Mouse (Mus musculus) liver, embryonic 13.5 days (tissue): ENCODE data around the gene Gm20721. TPM values are rescaled to one million over a fixed set of nuclear protein-coding genes. Genes with fewer than 3 reads are reported as not detected.
A peak's percentile ranks its signal among the peaks of the same experiment; 100 is the strongest.
"Not testable (repeated sequence)": the region's sequence is repeated elsewhere in the genome, so short reads cannot be mapped to it uniquely, and the experiment has no call there.

Experiments
- ATAC-seq: fragments of 200-750 bp; cut with Nextera tagmentation; 2 replicates; pipeline ENCODE4 v1.8.0; 2017; ENCODE audit warnings: low read depth, mild to moderate bottlenecking, moderate number of reproducible peaks, moderate library complexity
- DNase-seq: peaks from one replicate; pipeline ENCODE4 v3.0.0; 2022
- H3K27ac ChIP-seq: fragments of 300-500 bp; sonication (generic); 2 replicates; pipeline ENCODE4 v1.5.1; 2015; ENCODE audit warnings: moderate library complexity, mild to moderate bottlenecking, inconsistent platforms
- H3K27me3 ChIP-seq: fragments of 300-500 bp; sonication (generic); 2 replicates; pipeline ENCODE4 v1.6.1; 2015; ENCODE audit warnings: mild to moderate bottlenecking, inconsistent platforms
- H3K36me3 ChIP-seq: fragments of 300-500 bp; sonication (generic); 2 replicates; pipeline ENCODE4 v1.6.1; 2015; ENCODE audit warnings: mild to moderate bottlenecking, inconsistent platforms
- H3K4me1 ChIP-seq: fragments of 300-500 bp; sonication (generic); replicated peaks from 2 replicates; pipeline ENCODE4 v1.6.1; 2015; ENCODE audit warnings: inconsistent platforms
- H3K4me2 ChIP-seq: fragments of 300-500 bp; sonication (generic); 2 replicates; pipeline ENCODE4 v1.6.1; 2015; ENCODE audit warnings: inconsistent platforms, mild to moderate bottlenecking, moderate library complexity
- H3K4me3 ChIP-seq: fragments of 300-500 bp; sonication (generic); replicated peaks from 2 replicates; pipeline ENCODE4 v1.5.1; 2015; ENCODE audit warnings: mild to moderate bottlenecking, inconsistent platforms
- H3K9ac ChIP-seq: fragments of 300-500 bp; sonication (generic); 2 replicates; pipeline ENCODE4 v1.6.1; 2015; ENCODE audit warnings: mild to moderate bottlenecking, inconsistent platforms
- H3K9me3 ChIP-seq: fragments of 300-500 bp; sonication (generic); replicated peaks from 2 replicates; pipeline ENCODE4 v1.6.1; 2016; ENCODE audit warnings: inconsistent platforms
- WGBS: fragments of 180-500 bp; shearing (Covaris S2); methylation state at CpG from one replicate; pipeline ENCODE4 v1.1.7; 2015; ENCODE audit not compliant: insufficient replicate concordance; 5-methylcytosine and 5-hydroxymethylcytosine counted together
- polyA plus RNA-seq: library from polyadenylated mRNA; unstranded; fragments of >200 nt; fragmentation: Nextera tagmentation; extraction: Ambion mirVana; gene quantifications from 2 replicates; pipeline ENCODE4 v1.2.1, GENCODE M21; 2015

Gene Gm20721
- 36.1 and 43.2 TPM in 2 replicates for polyA plus RNA-seq

- 91% methylated on average over 5 of the region's 5 CpGs for WGBS
- no peak within 1 kb of the TSS for H3K4me2 ChIP-seq
- no peak within 1 kb of the TSS for H3K4me3 ChIP-seq
- DNase-seq (no peak), ATAC-seq (no peak)
- H3K4me1 ChIP-seq, result peaks cover 26% of the 10 kb centered on the region
- H3K9me3 ChIP-seq, result no peaks in the 10 kb centered on the region
- no peak within 1 kb of the TSS for H3K9ac ChIP-seq
- no peaks in the 10 kb centered on the region for H3K27me3 ChIP-seq
- H3K27ac ChIP-seq, result no peak within 1 kb of the TSS
- H3K36me3 ChIP-seq, result peaks cover 56% of the 10 kb centered on the region
These were observed at the start of gene Gm20721 for GRCm38 (mm10) chr2:174346612-174346998. Gene Gm20721, minus strand, starts transcription at chr2:174346712.

GRCm38 (mm10) chr2:174393383-174393782 is 46.9 kb upstream of the Gm20721 start:
- 45% methylated on average over 5 of the region's 5 CpGs for WGBS
- no peaks in the 10 kb centered on the region for H3K4me1 ChIP-seq
- no peak overlapping the region for H3K4me3 ChIP-seq
- no peak overlapping the region for H3K27ac ChIP-seq
- H3K27me3 ChIP-seq, result no peaks in the 10 kb centered on the region
- no peaks in the 10 kb centered on the region for H3K9me3 ChIP-seq
- H3K9ac ChIP-seq, result no peak overlapping the region
- no peaks in the 10 kb centered on the region for H3K36me3 ChIP-seq
- no peak for ATAC-seq
- no peak overlapping the region for H3K4me2 ChIP-seq
- DNase-seq, result no peak

GRCm38 (mm10) chr2:174392554-174392953 is 46.0 kb upstream of the Gm20721 start:
- H3K9ac ChIP-seq, result no peak overlapping the region
- no peak overlapping the region for H3K27ac ChIP-seq
- H3K36me3 ChIP-seq, result no peaks in the 10 kb centered on the region
- H3K4me3 ChIP-seq, result no peak overlapping the region
- no peak overlapping the region for H3K4me2 ChIP-seq
- no peaks in the 10 kb centered on the region for H3K4me1 ChIP-seq
- WGBS, result 62% methylated on average over 9 of the region's 9 CpGs
- ATAC-seq (no peak), DNase-seq (no peak)
- no peaks in the 10 kb centered on the region for H3K9me3 ChIP-seq
- no peaks in the 10 kb centered on the region; the same call in 1 of the 2 replicates for H3K27me3 ChIP-seq

GRCm38 (mm10) chr2:174391936-174392335 is 45.4 kb upstream of the Gm20721 start:
- Histone ChIP-seq H3K9ac (no peak overlapping the region), H3K9me3 (no peaks in the 10 kb centered on the region), H3K36me3 (no peaks in the 10 kb centered on the region), H3K27ac (no peak overlapping the region), H3K27me3 (no peaks in the 10 kb centered on the region; the same call in 1 of the 2 replicates), H3K4me1 (no peaks in the 10 kb centered on the region), H3K4me2 (no peak overlapping the region), H3K4me3 (no peak overlapping the region)
- DNase-seq (no peak), ATAC-seq (no peak)
- 70% methylated on average over 3 of the region's 3 CpGs for WGBS

GRCm38 (mm10) chr2:174381021-174381420 is 34.5 kb upstream of the Gm20721 start:
- Histone ChIP-seq H3K4me3 (no peak overlapping the region), H3K4me1 (no peaks in the 10 kb centered on the region), H3K9me3 (no peaks in the 10 kb centered on the region), H3K4me2 (no peak overlapping the region), H3K9ac (no peak overlapping the region), H3K27me3 (no peaks in the 10 kb centered on the region), H3K36me3 (no peaks in the 10 kb centered on the region), H3K27ac (no peak overlapping the region)
- WGBS, result 79% methylated on average over 9 of the region's 9 CpGs
- DNase-seq (no peak), ATAC-seq (no peak)

GRCm38 (mm10) chr2:174366571-174366970 is 20.1 kb upstream of the Gm20721 start:
- Histone ChIP-seq H3K4me1 (no peaks in the 10 kb centered on the region), H3K27me3 (0 out of 2 replicates have a peak, but pooled peaks cover 5% of the 10 kb centered on the region), H3K9ac (no peak overlapping the region), H3K27ac (no peak overlapping the region), H3K9me3 (no peaks in the 10 kb centered on the region), H3K4me3 (no peak overlapping the region), H3K36me3 (no peaks in the 10 kb centered on the region), H3K4me2 (no peak overlapping the region)
- DNase-seq (no peak), ATAC-seq (no peak)
- 53% methylated on average over 10 of the region's 10 CpGs for WGBS

- DNase-seq, result no peak
- Histone ChIP-seq H3K9me3 (no peaks in the 10 kb centered on the region), H3K9ac (no peak overlapping the region), H3K27me3 (no peaks in the 10 kb centered on the region), H3K36me3 (no peaks in the 10 kb centered on the region), H3K27ac (no peak overlapping the region), H3K4me2 (no peak overlapping the region), H3K4me3 (no peak overlapping the region), H3K4me1 (no peaks in the 10 kb centered on the region)
- ATAC-seq, result no peak
- WGBS, result 69% methylated on average over 4 of the region's 4 CpGs
These were observed 13.1 kb upstream of the Gm20721 start for GRCm38 (mm10) chr2:174359656-174360055.

GRCm38 (mm10) chr2:174358516-174358915 is 12.0 kb upstream of the Gm20721 start:
- DNase-seq, result no peak
- no peaks in the 10 kb centered on the region for H3K36me3 ChIP-seq
- 80% methylated on average over 4 of the region's 4 CpGs for WGBS

GRCm38 (mm10) chr2:174346999-174347668 is 622 bp upstream of the Gm20721 start:
- H3K36me3 ChIP-seq, result peaks cover 51% of the 10 kb centered on the region
- H3K9me3 ChIP-seq, H3K4me3 ChIP-seq, DNase-seq, H3K27me3 ChIP-seq, ATAC-seq, H3K27ac ChIP-seq, H3K9ac ChIP-seq, H3K4me2 ChIP-seq: not testable (repeated sequence)
- H3K4me1 ChIP-seq, result peaks cover 22% of the 10 kb centered on the region
- 86% methylated on average over 2 of the region's 2 CpGs for WGBS

More at GRCm38 (mm10) chr2:174358516-174358915, 12.0 kb upstream of the Gm20721 start:
- no peak for ATAC-seq
- Histone ChIP-seq H3K4me2 (no peak overlapping the region), H3K27ac (no peak overlapping the region), H3K27me3 (no peaks in the 10 kb centered on the region), H3K4me1 (no peaks in the 10 kb centered on the region), H3K9me3 (no peaks in the 10 kb centered on the region), H3K4me3 (no peak overlapping the region), H3K9ac (no peak overlapping the region)

GRCm38 (mm10) chr2:174344996-174345395 is 1.5 kb downstream of the Gm20721 start:
- Histone ChIP-seq H3K27ac (no peak overlapping the region), H3K27me3 (no peaks in the 10 kb centered on the region), H3K4me3 (no peak overlapping the region), H3K36me3 (peaks cover 67% of the 10 kb centered on the region), H3K4me1 (peaks cover 41% of the 10 kb centered on the region), H3K4me2 (no peak overlapping the region), H3K9me3 (no peaks in the 10 kb centered on the region), H3K9ac (no peak overlapping the region)
- 88% methylated on average over 16 of the region's 16 CpGs for WGBS
- no peak for DNase-seq
- ATAC-seq, result no peak

- Histone ChIP-seq H3K27ac (peak overlapping the region; percentile 23; the same call in 1 of the 2 replicates), H3K9ac (no peak overlapping the region), H3K27me3 (no peaks in the 10 kb centered on the region), H3K4me1 (peaks cover 50% of the 10 kb centered on the region), H3K4me3 (no peak overlapping the region), H3K9me3 (no peaks in the 10 kb centered on the region), H3K4me2 (peak overlapping the region; percentile 10; the same call in 1 of the 2 replicates), H3K36me3 (peaks cover 73% of the 10 kb centered on the region)
- ATAC-seq (peak; percentile 45), DNase-seq (no peak)
- 17% methylated on average over 3 of the region's 3 CpGs for WGBS
These were observed 2.4 kb downstream of the Gm20721 start for GRCm38 (mm10) chr2:174344003-174344655.
